Mouse (Mus musculus) R1 (cell line): Measurements from ENCODE around the gene Aak1.
"Not testable (repeated sequence)": the region's sequence is repeated elsewhere in the genome, so short reads cannot be mapped to it uniquely, and the experiment has no call there.

ENCODE experiments used
- DNase-seq: peaks from one replicate; pipeline ENCODE4 v3.0.0-alpha.2; 2018; ENCODE audit warnings: low read depth, low spot score

The Aak1 gene

GRCm38 (mm10) chr6:87009692-87010328 lies 160.5 kb downstream of the Aak1 start:
- peak; percentile 97 for DNase-seq

GRCm38 (mm10) chr6:87016916-87017315 lies 167.6 kb downstream of the Aak1 start:
- peak; percentile 83 for DNase-seq

- DNase-seq: no peak
Measured at GRCm38 (mm10) chr6:87018874-87019273, 169.6 kb downstream of the Aak1 start.

GRCm38 (mm10) chr6:87021791-87022190 lies 172.5 kb downstream of the Aak1 start:
- peak; percentile 54 for DNase-seq

- DNase-seq: no peak
Measured at GRCm38 (mm10) chr6:87026980-87027379, 177.7 kb downstream of the Aak1 start.

- DNase-seq: no peak
Measured at GRCm38 (mm10) chr6:87028881-87029280, 179.6 kb downstream of the Aak1 start.

- DNase-seq: not testable (repeated sequence)
Measured at GRCm38 (mm10) chr6:87031310-87031709, 182.0 kb downstream of the Aak1 start.

- DNase-seq: no peak
Measured at GRCm38 (mm10) chr6:87032401-87032800, 183.1 kb downstream of the Aak1 start.

GRCm38 (mm10) chr6:87034395-87034794 lies 185.1 kb downstream of the Aak1 start:
- no peak for DNase-seq

- no peak for DNase-seq
Measured at GRCm38 (mm10) chr6:87037826-87038620, 188.7 kb downstream of the Aak1 start.

GRCm38 (mm10) chr6:87039161-87039560 lies 189.8 kb downstream of the Aak1 start:
- no peak for DNase-seq

GRCm38 (mm10) chr6:87040971-87041370 lies 191.7 kb downstream of the Aak1 start:
- DNase-seq: no peak

GRCm38 (mm10) chr6:87041431-87041830 lies 192.1 kb downstream of the Aak1 start:
- DNase-seq: no peak

GRCm38 (mm10) chr6:87042004-87042336 lies 192.7 kb downstream of the Aak1 start:
- no peak for DNase-seq

GRCm38 (mm10) chr6:87042337-87043130 lies 193.2 kb downstream of the Aak1 start, which contains the start of gene Gfpt1:
Gene Gfpt1, plus strand, starts transcription at chr6:87042846.
- DNase-seq: peak; percentile 94

GRCm38 (mm10) chr6:87043131-87043516 lies 193.8 kb downstream of the Aak1 start:
- no peak for DNase-seq

GRCm38 (mm10) chr6:87044895-87045294 lies 195.6 kb downstream of the Aak1 start:
- no peak for DNase-seq

GRCm38 (mm10) chr6:87045507-87045906 lies 196.2 kb downstream of the Aak1 start:
- no peak for DNase-seq

GRCm38 (mm10) chr6:87048712-87049111 lies 199.4 kb downstream of the Aak1 start:
- not testable (repeated sequence) for DNase-seq

GRCm38 (mm10) chr6:87051886-87052425 lies 202.6 kb downstream of the Aak1 start:
- no peak for DNase-seq
